Mouse (Mus musculus): Measurements from ENCODE around the gene Mpped2. TPM values are rescaled to one million over a fixed set of nuclear protein-coding genes. Genes with fewer than 3 reads are reported as not detected.

Gene Mpped2
- total and polyA plus RNA-seq, 3 experiments, result 0.04 to 0.10 TPM; not detected in 1

GRCm38 (mm10) chr2:106866303-106866702, 173.2 kb downstream of the Mpped2 start:
- Histone ChIP-seq H3K4me1 (ENCODE audit: control insufficient read depth in 1 of 2, insufficient read depth in 2 of 2, low read length in 2 of 2) (no peaks in the 10 kb centered on the region), H3K9ac (ENCODE audit: control insufficient read depth, low read depth, low read length, poor library complexity, severe bottlenecking) (no peak overlapping the region), H3K4me3 (ENCODE audit: control insufficient read depth in 1 of 2, insufficient read depth in 1 of 2, low read depth in 2 of 2, low read length in 2 of 2) (no peak overlapping the region), H3K9me3 (replicated peaks; ENCODE audit: insufficient read depth, low read length) (no peaks in the 10 kb centered on the region), H3K27ac (ENCODE audit: control insufficient read depth, low read depth, low read length) (no peak overlapping the region), H3K79me2 (ENCODE audit: control insufficient read depth, insufficient read depth, low read length, poor library complexity) (no peaks in the 10 kb centered on the region), H3K27me3 (ENCODE audit: control insufficient read depth in 1 of 2, insufficient read depth in 2 of 2, low read length in 2 of 2) (no peaks in the 10 kb centered on the region), H3K36me3 (ENCODE audit: control insufficient read depth in 1 of 2, insufficient read depth in 2 of 2, low read length in 2 of 2) (no peaks in the 10 kb centered on the region)
- no peak for DNase-seq (ENCODE audit: low read depth, low spot score)
- TF ChIP-seq HCFC1 (IDR thresholded peaks at IDR 0.05; ENCODE audit: low read depth, low read length), result no peak
- TF ChIP-seq TAL1 (IDR thresholded peaks at IDR 0.05; ENCODE audit: low read length), result no peak
- TF ChIP-seq RCOR1 (IDR thresholded peaks at IDR 0.05; ENCODE audit: low read depth, low read length), result no peak
- TF ChIP-seq NRF1 (IDR thresholded peaks at IDR 0.05; ENCODE audit: insufficient read depth, low read depth, low read length, poor library complexity, severe bottlenecking), result no peak
- no peak for TF ChIP-seq GATA1 (IDR thresholded peaks at IDR 0.05; ENCODE audit: low read depth, low read length)
- TF ChIP-seq MXI1 (IDR thresholded peaks at IDR 0.05; ENCODE audit: low read depth, low read length), result no peak

DNA sequence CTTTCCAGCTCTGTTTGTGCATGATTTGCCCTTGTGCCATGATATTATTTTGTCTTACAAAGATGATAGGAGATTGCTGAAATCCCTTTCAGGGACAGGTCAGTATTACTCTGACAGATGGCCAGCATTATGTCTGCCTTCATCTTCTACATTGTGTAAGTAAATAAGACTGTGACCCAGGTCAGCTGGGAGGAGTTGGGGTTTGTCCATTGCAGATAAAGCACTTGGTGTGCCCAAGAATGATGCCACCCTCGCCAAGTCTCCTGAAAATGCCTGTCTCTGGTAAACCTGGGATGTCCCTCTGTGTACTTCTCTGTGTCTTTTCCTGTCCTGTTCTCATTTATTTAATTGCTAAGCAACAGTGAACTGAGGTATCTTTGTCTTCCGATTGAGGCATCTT, 177.8 kb downstream of the Mpped2 start:
- no peak for DNase-seq (ENCODE audit: low read depth, low spot score)
- Histone ChIP-seq H3K27ac (ENCODE audit: control insufficient read depth, low read depth, low read length) (no peak overlapping the region), H3K79me2 (ENCODE audit: control insufficient read depth, insufficient read depth, low read length, poor library complexity) (no peaks in the 10 kb centered on the region), H3K4me1 (ENCODE audit: control insufficient read depth in 1 of 2, insufficient read depth in 2 of 2, low read length in 2 of 2) (no peaks in the 10 kb centered on the region), H3K36me3 (ENCODE audit: control insufficient read depth in 1 of 2, insufficient read depth in 2 of 2, low read length in 2 of 2) (no peaks in the 10 kb centered on the region), H3K27me3 (ENCODE audit: control insufficient read depth in 1 of 2, insufficient read depth in 2 of 2, low read length in 2 of 2) (no peaks in the 10 kb centered on the region), H3K9ac (ENCODE audit: control insufficient read depth, low read depth, low read length, poor library complexity, severe bottlenecking) (no peak overlapping the region), H3K9me3 (replicated peaks; ENCODE audit: insufficient read depth, low read length) (no peaks in the 10 kb centered on the region), H3K4me3 (ENCODE audit: control insufficient read depth in 1 of 2, insufficient read depth in 1 of 2, low read depth in 2 of 2, low read length in 2 of 2) (no peak overlapping the region)
- TF ChIP-seq SMC3 (IDR thresholded peaks at IDR 0.05; ENCODE audit: low read depth, low read length) (no peak), MAX (IDR thresholded peaks at IDR 0.05; ENCODE audit: low read length) (no peak), POLR2AphosphoS5 (IDR thresholded peaks at IDR 0.05; ENCODE audit: borderline replicate concordance, low read depth, low read length) (no peak), CTCF (IDR thresholded peaks at IDR 0.05 in 2 of 3, conservative IDR thresholded peaks at IDR 0.05 in 1 of 3; ENCODE audit: control insufficient read depth in 1 of 3, insufficient read depth in 1 of 3, low read depth in 2 of 3, low read length in 3 of 3, poor library complexity in 1 of 3, severe bottlenecking in 1 of 3) (no peak), MYB (IDR thresholded peaks at IDR 0.05; ENCODE audit: low read depth, low read length) (no peak)

DNA sequence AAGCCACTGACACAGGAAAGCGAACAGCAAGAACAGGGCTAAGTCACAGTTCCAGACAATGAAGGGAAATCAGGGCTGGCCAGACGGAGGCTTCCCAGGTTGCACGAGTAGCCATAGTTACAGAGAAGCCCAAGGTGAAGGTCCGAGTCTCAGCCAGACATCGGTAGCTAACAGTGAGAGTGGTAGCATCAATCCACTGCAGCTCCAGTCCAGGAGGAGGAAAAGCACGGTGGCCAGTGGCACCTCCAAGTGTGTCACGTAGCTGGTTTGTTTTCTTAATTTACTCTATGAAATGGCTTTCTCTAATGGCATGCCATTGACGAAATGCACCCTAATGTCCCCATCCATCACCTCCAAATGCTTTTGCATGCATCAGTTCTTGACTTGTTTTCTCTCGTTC, 180.1 kb downstream of the Mpped2 start:
- Histone ChIP-seq H3K4me1 (ENCODE audit: control insufficient read depth in 1 of 2, insufficient read depth in 2 of 2, low read length in 2 of 2) (no peaks in the 10 kb centered on the region), H3K79me2 (ENCODE audit: control insufficient read depth, insufficient read depth, low read length, poor library complexity) (no peaks in the 10 kb centered on the region), H3K27me3 (ENCODE audit: control insufficient read depth in 1 of 2, insufficient read depth in 2 of 2, low read length in 2 of 2) (no peaks in the 10 kb centered on the region), H3K9me3 (replicated peaks; ENCODE audit: insufficient read depth, low read length) (no peaks in the 10 kb centered on the region), H3K36me3 (ENCODE audit: control insufficient read depth in 1 of 2, insufficient read depth in 2 of 2, low read length in 2 of 2) (no peaks in the 10 kb centered on the region), H3K9ac (ENCODE audit: control insufficient read depth, low read depth, low read length, poor library complexity, severe bottlenecking) (no peak overlapping the region), H3K27ac (ENCODE audit: control insufficient read depth, low read depth, low read length) (no peak overlapping the region), H3K4me3 (ENCODE audit: control insufficient read depth in 1 of 2, insufficient read depth in 1 of 2, low read depth in 2 of 2, low read length in 2 of 2) (no peak overlapping the region)
- DNase-seq (ENCODE audit: low read depth, low spot score), result no peak
- TF ChIP-seq ZKSCAN1 (IDR thresholded peaks at IDR 0.05; ENCODE audit: low read depth, low read length), result no peak
- no peak for TF ChIP-seq NELFE (IDR thresholded peaks at IDR 0.05; ENCODE audit: low read depth, low read length)
- no peak for TF ChIP-seq POLR2AphosphoS5 (IDR thresholded peaks at IDR 0.05; ENCODE audit: borderline replicate concordance, low read depth, low read length)
- TF ChIP-seq ETS1 (IDR thresholded peaks at IDR 0.05; ENCODE audit: low read depth, low read length), result no peak
